In genomic region chr1:130746819-130747218, GRCm38 (mm10) we compare ENCODE assay signal across 23 mouse cellular contexts. TPM values are rescaled to one million over a fixed set of nuclear protein-coding genes. Genes with fewer than 3 reads are reported as not detected.
"Had no signal": no experiment of that assay in that cellular context is flagged by ENCODE, and none has a peak within 500 bp of the region (broad histone marks: within the 10 kb centered on the region; RNA-seq: fewer than 3 reads in every experiment).

No protein-coding gene starts in this region.

- H3K4me2 ChIP-seq: limb, embryonic 12.5 days; limb, embryonic 15.5 days; lung, embryonic 15.5 days; midbrain, embryonic 13.5 days had no signal

- H3K27me3 ChIP-seq: limb, embryonic 12.5 days; limb, embryonic 15.5 days; lung, embryonic 15.5 days; midbrain, embryonic 13.5 days had no signal

- DNase-seq: kidney, adult 18-20 months; kidney, adult 9 months; kidney, postnatal 14 days; layer of hippocampus, adult 9-11 months; left cerebral cortex, postnatal 4 days; lung, adult 18-20 months; thymus, adult 18-20 months; thymus, postnatal 36 days had no signal

- H3K27ac ChIP-seq: hindbrain, postnatal 0 days; layer of hippocampus, adult 2 months; limb, embryonic 12.5 days; limb, embryonic 15.5 days; lung, embryonic 15.5 days; midbrain, embryonic 13.5 days had no signal

- H3K36me3 ChIP-seq: limb, embryonic 12.5 days; limb, embryonic 15.5 days; lung, embryonic 15.5 days; midbrain, embryonic 13.5 days had no signal

- H3K9ac ChIP-seq: limb, embryonic 12.5 days; limb, embryonic 15.5 days; lung, embryonic 15.5 days; midbrain, embryonic 13.5 days had no signal

- H3K4me3 ChIP-seq: layer of hippocampus, adult 2 months; limb, embryonic 12.5 days; limb, embryonic 15.5 days; lung, embryonic 15.5 days; midbrain, embryonic 13.5 days had no signal

- ATAC-seq: hindbrain, postnatal 0 days; inflammation-experienced regulatory T-cells, adult 6 months; intestine, embryonic 16.5 days; midbrain, embryonic 13.5 days had no signal

- H3K4me1 ChIP-seq: limb, embryonic 12.5 days; limb, embryonic 15.5 days; midbrain, embryonic 13.5 days had no signal

- H3K9me3 ChIP-seq: limb, embryonic 12.5 days; limb, embryonic 15.5 days; lung, embryonic 15.5 days; midbrain, embryonic 13.5 days had no signal

RNA-seq across cellular contexts. Expression of gene Gm29427, which starts 31.2 kb away (rescaled TPM):
- polyA plus RNA-seq: hindbrain, postnatal 0 days; inflammation-experienced regulatory T-cells, adult 6 months; kidney, embryonic 16.5 days; large intestine, adult 2 months; limb, embryonic 12.5 days; limb, embryonic 15.5 days; lung, embryonic 15.5 days; midbrain, postnatal 0 days; neural tube, embryonic 11.5 days; neural tube, embryonic 14.5 days; small intestine, adult 2 months; spleen, adult 2 months had no signal

RNA-seq across cellular contexts. Expression of gene Fcamr, which starts 53.9 kb away (rescaled TPM):
- polyA plus RNA-seq: hindbrain, postnatal 0 days; kidney, embryonic 16.5 days; limb, embryonic 12.5 days; lung, embryonic 15.5 days; midbrain, embryonic 13.5 days; midbrain, postnatal 0 days; neural tube, embryonic 11.5 days; neural tube, embryonic 14.5 days had no signal
